Mouse (Mus musculus) erythroblast, embryonic 14.5 days (primary cell): ENCODE data around the gene Fam114a1. TPM values are rescaled to one million over a fixed set of nuclear protein-coding genes. Genes with fewer than 3 reads are reported as not detected.

Experiments used
- H3K27me3 ChIP-seq: 2 replicates; pipeline ENCODE4 v1.6.1; 2012; ENCODE audit warnings: inconsistent platforms; ENCODE audit not compliant: control insufficient read depth
- H3K36me3 ChIP-seq: 2 replicates; pipeline ENCODE4 v1.6.1; 2012; ENCODE audit warnings: mild to moderate bottlenecking, inconsistent platforms; ENCODE audit not compliant: control insufficient read depth
- H3K4me1 ChIP-seq: 2 replicates; pipeline ENCODE4 v1.6.1; 2012; ENCODE audit warnings: inconsistent platforms; ENCODE audit not compliant: control insufficient read depth
- H3K4me3 ChIP-seq: replicated peaks from 2 replicates; pipeline ENCODE3; 2012; ENCODE audit warnings: moderate library complexity, mild to moderate bottlenecking, inconsistent platforms
- H3K9me3 ChIP-seq: 2 replicates; pipeline ENCODE4 v1.6.1; 2012; ENCODE audit warnings: low read length, inconsistent platforms, mixed read lengths; ENCODE audit not compliant: control insufficient read depth
- GATA1 ChIP-seq: IDR thresholded peaks from 2 replicates; pipeline ENCODE4 v1.6.1; 2012; ENCODE audit warnings: low read length, inconsistent platforms, mixed read lengths
- TAL1 ChIP-seq: IDR thresholded peaks from 3 replicates; pipeline ENCODE4 v1.6.1; 2012; ENCODE audit warnings: low read length, inconsistent platforms, mixed read lengths
- polyA plus RNA-seq: library from polyadenylated mRNA; stranded (reverse); fragments of >175 nt; gene quantifications from 2 replicates; pipeline ENCODE4 v1.2.3, GENCODE M21; 2012

Fam114a1 gene
- polyA plus RNA-seq, 1 experiment = not detected

DNA sequence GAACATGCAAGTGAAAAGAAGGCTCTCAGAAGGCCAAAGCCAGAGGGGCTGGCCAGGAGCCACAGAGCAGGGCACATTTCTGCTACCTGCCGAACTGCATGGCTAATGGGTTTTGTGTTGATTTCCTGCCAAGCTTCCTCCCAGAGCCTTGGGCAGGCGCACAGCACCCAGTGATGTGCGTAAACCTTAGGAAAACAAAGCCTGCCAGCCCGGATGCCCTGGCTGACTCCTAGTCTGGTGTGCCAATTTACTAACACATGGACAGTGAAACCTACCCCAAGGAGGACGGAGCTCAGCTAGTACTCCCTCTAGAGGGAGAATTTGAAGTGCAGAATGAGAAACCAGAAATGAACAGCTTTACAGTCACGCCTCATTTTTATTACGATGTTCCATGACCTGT is 50.0 kb downstream of the Fam114a1 start:
- Histone ChIP-seq H3K27me3 (no peaks in the 10 kb centered on the region), H3K9me3 (peaks cover 3% of the 10 kb centered on the region; the same call in 1 of the 2 replicates)

DNA sequence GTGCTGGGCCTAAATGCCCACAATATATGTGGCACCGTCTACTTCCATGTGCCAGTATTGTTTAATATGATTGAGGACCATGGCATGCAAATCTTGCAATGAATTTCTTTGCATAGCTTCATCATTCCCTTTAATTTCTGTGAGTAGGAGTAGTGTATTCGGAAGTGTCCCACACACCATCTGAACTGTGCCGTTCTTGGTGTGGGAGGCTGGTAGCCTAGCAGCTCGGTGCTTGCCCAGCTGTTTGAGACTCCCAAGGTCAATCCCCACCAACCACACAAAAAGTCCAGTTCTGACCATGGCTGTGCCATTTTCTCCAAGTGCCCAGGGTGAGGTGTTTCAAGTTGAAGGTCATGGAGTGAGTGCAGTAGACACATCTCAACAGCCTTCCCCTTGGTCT is 52.1 kb downstream of the Fam114a1 start:
- Histone ChIP-seq H3K4me3 (no peak overlapping the region), H3K4me1 (no peaks in the 10 kb centered on the region), H3K27me3 (no peaks in the 10 kb centered on the region), H3K9me3 (peaks cover 3% of the 10 kb centered on the region; the same call in 1 of the 2 replicates), H3K36me3 (peaks cover 8% of the 10 kb centered on the region; the same call in 1 of the 2 replicates)
- TF ChIP-seq TAL1 (no peak), GATA1 (no peak)

More for the DNA sequence above, 50.0 kb downstream of the Fam114a1 start:
- H3K36me3 ChIP-seq = peaks cover 14% of the 10 kb centered on the region; the same call in 1 of the 2 replicates
- TF ChIP-seq TAL1 = no peak
- no peak for TF ChIP-seq GATA1
- no peaks in the 10 kb centered on the region for H3K4me1 ChIP-seq
- H3K4me3 ChIP-seq = no peak overlapping the region

DNA sequence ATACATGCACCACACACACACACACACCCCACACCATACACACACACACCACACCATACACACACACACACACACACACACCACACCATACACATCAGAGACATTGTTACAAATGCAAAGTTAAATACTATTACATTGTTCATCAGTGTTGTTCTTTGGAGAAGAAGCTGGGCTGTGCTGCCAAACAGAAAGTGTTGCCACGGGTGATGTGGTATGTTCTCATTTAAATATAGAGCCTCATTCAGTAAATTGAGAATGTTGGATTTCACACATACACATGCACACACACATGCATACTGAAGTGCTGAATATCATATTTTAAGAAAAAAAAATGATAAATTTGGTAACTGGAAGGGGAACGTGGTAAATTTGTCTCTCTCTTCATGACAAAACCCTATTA is 54.8 kb downstream of the Fam114a1 start:
- peaks cover 8% of the 10 kb centered on the region; the same call in 1 of the 2 replicates for H3K36me3 ChIP-seq
- H3K4me3 ChIP-seq = no peak overlapping the region
- H3K27me3 ChIP-seq = no peaks in the 10 kb centered on the region
- peaks cover 3% of the 10 kb centered on the region; the same call in 1 of the 2 replicates for H3K9me3 ChIP-seq
- TF ChIP-seq GATA1 (no peak), TAL1 (no peak)
- H3K4me1 ChIP-seq = no peaks in the 10 kb centered on the region

DNA sequence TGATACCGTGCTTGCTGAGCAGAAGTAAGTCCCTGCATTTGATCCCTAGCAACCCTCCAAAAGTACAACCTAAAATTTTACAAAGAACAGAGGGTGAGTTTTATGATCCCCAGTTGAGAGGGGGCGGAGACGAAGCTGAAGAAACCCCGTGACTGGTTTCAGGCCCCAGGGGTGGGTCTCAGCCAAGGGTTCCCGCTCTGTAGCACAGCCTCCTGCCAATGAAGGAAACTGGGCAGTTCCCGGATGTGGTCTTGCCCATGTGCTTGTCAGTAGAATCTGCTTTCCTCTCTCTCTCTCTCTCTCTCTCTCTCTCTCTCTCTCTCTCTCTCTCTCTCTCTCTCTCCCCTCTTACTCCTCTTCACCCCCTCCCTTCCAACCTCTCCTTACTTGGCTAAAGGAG is 56.0 kb downstream of the Fam114a1 start:
- H3K9me3 ChIP-seq = peaks cover 3% of the 10 kb centered on the region; the same call in 1 of the 2 replicates
- no peak for TF ChIP-seq GATA1
- TF ChIP-seq TAL1 = no peak
- H3K27me3 ChIP-seq = no peaks in the 10 kb centered on the region
- no peak overlapping the region for H3K4me3 ChIP-seq
- no peaks in the 10 kb centered on the region for H3K4me1 ChIP-seq
- peaks cover 12% of the 10 kb centered on the region; the same call in 1 of the 2 replicates for H3K36me3 ChIP-seq

DNA sequence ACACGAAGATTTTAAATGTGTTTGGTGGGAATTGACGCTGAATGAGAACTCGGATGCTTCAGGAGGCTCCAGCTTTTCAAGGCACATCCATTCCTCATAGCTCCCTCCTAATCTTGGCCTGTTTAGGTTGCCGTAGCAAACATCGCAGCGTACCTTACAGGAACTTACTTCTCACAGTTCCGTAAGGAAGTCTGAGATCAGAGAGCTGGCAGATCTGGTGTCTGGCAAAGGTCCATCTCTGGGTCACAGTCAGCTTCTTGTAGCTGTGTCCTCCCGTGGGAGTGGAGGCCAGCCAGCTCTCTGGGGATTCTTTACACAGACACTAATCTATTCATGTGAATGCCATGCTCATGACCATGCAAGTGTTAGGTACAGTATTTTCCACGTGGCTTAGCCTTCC is 56.9 kb downstream of the Fam114a1 start:
- no peak overlapping the region for H3K4me3 ChIP-seq
- H3K4me1 ChIP-seq = no peaks in the 10 kb centered on the region
- H3K9me3 ChIP-seq = peaks cover 3% of the 10 kb centered on the region; the same call in 1 of the 2 replicates
- H3K36me3 ChIP-seq = peaks cover 13% of the 10 kb centered on the region; the same call in 1 of the 2 replicates
- H3K27me3 ChIP-seq = no peaks in the 10 kb centered on the region
- TF ChIP-seq TAL1 (no peak), GATA1 (no peak)

DNA sequence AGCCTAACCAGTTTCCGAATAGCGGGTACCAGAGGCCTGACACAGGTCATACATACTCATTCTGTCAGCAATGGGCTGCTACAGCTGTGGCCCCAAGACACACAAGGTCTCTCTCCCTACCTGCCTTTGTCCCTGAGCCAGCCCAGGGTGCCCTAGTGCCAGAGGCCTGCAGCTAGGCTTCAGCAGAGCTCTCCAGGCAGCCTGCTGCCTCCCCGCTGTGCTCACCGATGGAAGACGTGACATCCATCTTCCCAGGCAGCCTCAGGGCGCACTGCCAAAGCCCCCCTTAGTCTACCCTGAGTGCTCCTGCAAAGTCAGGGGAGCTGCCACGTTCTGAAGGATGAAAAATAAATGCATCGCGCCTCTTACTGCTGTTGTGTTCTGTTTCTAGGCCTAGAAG is 58.1 kb downstream of the Fam114a1 start:
- Histone ChIP-seq H3K4me3 (no peak overlapping the region), H3K36me3 (peaks cover 10% of the 10 kb centered on the region; the same call in 1 of the 2 replicates), H3K27me3 (no peaks in the 10 kb centered on the region), H3K9me3 (no peaks in the 10 kb centered on the region), H3K4me1 (no peaks in the 10 kb centered on the region)
- no peak for TF ChIP-seq GATA1
- TF ChIP-seq TAL1 = no peak

DNA sequence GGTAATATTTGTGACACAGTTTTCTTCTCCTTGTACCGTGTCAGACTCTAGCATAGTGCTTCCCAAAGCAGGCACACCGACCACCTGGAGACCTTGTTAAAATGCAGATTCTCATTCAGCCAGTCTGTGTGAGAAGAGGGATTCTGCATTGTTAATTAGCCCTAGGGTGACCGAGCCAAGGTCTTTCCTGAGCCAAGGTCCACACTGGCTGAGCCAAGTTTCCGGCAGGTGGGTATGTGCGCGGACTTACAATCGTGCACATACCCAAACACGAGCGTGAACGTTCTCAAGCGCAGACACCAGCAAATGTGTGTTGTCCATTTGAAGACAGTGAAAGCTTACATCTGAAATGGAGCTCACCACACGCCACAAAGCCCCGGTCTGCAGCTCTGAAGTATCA is 66.7 kb downstream of the Fam114a1 start:
- Histone ChIP-seq H3K9me3 (no peaks in the 10 kb centered on the region), H3K4me1 (no peaks in the 10 kb centered on the region), H3K36me3 (peaks cover 2% of the 10 kb centered on the region; the same call in 1 of the 2 replicates), H3K4me3 (no peak overlapping the region), H3K27me3 (no peaks in the 10 kb centered on the region)
- TF ChIP-seq TAL1 (no peak), GATA1 (no peak)

DNA sequence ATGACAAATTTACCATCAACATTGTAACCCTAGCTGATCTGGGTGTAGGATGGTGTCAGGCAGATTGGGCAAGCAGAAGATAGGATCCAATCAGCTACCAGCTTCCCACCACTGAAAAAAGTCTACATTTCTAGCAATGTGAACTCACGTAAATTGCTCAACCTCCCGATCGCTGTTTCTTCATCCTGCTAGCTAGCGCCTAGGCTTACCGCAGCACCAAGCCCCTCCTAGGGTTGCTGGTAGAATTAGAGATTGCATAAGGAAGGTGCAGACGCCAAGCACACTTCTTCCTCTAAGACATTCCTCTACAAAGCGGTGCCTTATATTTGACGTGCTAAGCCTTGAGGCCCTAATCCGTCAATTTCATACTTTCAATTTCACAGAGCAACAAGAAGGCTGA is 68.4 kb downstream of the Fam114a1 start:
- no peaks in the 10 kb centered on the region for H3K27me3 ChIP-seq
- H3K4me1 ChIP-seq = no peaks in the 10 kb centered on the region
- no peaks in the 10 kb centered on the region; the same call in 1 of the 2 replicates for H3K36me3 ChIP-seq
- TF ChIP-seq TAL1 (no peak), GATA1 (no peak)
- H3K9me3 ChIP-seq = no peaks in the 10 kb centered on the region
- no peak overlapping the region for H3K4me3 ChIP-seq

DNA sequence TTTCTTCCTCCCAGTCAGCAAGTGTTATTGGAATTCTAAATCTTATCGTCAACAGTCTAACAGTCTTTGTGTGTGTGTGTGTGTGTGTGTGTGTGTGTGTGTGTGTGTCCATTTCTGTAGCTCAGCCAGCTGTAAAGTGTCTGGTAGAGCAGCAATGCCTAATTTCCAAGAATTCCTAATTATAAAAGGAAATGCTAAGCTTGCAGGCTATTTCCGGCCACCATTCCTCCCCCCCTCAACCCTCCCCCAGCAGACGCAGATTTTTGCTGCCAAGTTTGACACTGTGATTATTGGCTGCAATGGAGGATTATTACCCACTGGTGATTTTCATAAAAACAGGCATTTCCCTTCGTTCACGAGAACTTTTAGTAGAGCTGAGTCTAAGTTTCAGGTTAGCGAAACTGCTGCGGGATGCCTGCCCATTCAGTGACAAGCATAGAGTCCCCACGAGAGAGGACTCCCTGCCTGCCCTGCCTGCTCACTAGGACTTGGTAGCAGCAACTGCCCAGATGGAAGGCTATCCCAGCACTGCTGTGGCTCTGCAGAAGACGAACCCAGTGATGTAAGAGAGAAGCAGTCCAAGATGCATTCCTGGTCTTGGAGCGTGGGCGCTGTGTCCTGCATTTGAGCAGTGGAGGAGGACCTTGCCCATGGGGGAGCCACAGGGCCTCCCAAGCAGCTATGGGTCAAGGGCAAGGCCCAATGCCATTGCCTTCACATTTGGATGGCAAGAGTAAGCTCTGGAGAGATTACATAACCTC is 69.1 kb downstream of the Fam114a1 start:
- Histone ChIP-seq H3K36me3 (no peaks in the 10 kb centered on the region; the same call in 1 of the 2 replicates), H3K9me3 (no peaks in the 10 kb centered on the region), H3K4me3 (no peak overlapping the region), H3K27me3 (no peaks in the 10 kb centered on the region), H3K4me1 (no peaks in the 10 kb centered on the region)
- TF ChIP-seq TAL1 = no peak
- TF ChIP-seq GATA1 = no peak
